Mouse (Mus musculus) ES-Bruce4 (cell line): ENCODE data around the gene Tcirg1.

Experiments
- CTCF ChIP-seq: IDR thresholded peaks from one replicate; pipeline ENCODE4 v1.8.1; 2011; ENCODE audit warnings: low read depth, low read length
- EP300 ChIP-seq: IDR thresholded peaks from 2 replicates; pipeline ENCODE4 v1.6.1; 2011; ENCODE audit warnings: low read depth, low read length; ENCODE audit not compliant: insufficient read depth
- POLR2A ChIP-seq: IDR thresholded peaks from one replicate; pipeline ENCODE4 v1.8.1; 2011; ENCODE audit warnings: low read length; ENCODE audit not compliant: insufficient read depth

- no peak for TF ChIP-seq POLR2A
- no peak for TF ChIP-seq CTCF
- TF ChIP-seq EP300 = no peak
Observed at GRCm38 (mm10) chr19:3907876-3908660, 1.1 kb upstream of the Tcirg1 start.
